Mouse (Mus musculus) myocyte (in vitro differentiated cells): Measurements from ENCODE around the gene Ak5.

ENCODE experiments used
- MAX ChIP-seq: IDR thresholded peaks from one replicate; pipeline ENCODE4 v1.6.1; 2011; ENCODE audit warnings: low read depth, mild to moderate bottlenecking, control low read depth
- POLR2A ChIP-seq: IDR thresholded peaks from one replicate; pipeline ENCODE4 v1.6.1; 2011; ENCODE audit warnings: low read depth, mild to moderate bottlenecking, control low read depth, moderate library complexity; ENCODE audit not compliant: insufficient read length
- USF1 ChIP-seq: IDR thresholded peaks from one replicate; pipeline ENCODE4 v1.6.1; 2011; ENCODE audit warnings: low read depth, mild to moderate bottlenecking, control low read depth, moderate library complexity

GRCm38 (mm10) chr3:152556435-152556834, 111.7 kb downstream of the Ak5 start:
- TF ChIP-seq POLR2A: no peak
- TF ChIP-seq USF1: no peak
- no peak for TF ChIP-seq MAX
